Mouse (Mus musculus): ENCODE measurements around the gene Ghrh. TPM values are rescaled to one million over a fixed set of nuclear protein-coding genes. Genes with fewer than 3 reads are reported as not detected.

Gene Ghrh
- polyA plus RNA-seq, 1 experiment from 2014 or later: not detected

- Histone ChIP-seq H3K36me3 (replicated peaks; ENCODE audit: insufficient read depth, low read length) (no peaks in the 10 kb centered on the region), H3K27ac (ENCODE audit: low read depth) (no peak overlapping the region), H3K9ac (replicated peaks) (no peak overlapping the region), H3K27me3 (ENCODE audit: insufficient read depth, low read length) (no peaks in the 10 kb centered on the region), H3K4me2 (ENCODE audit: low read depth, low read length) (no peak overlapping the region), H3K4me1 (ENCODE audit: insufficient read depth) (no peaks in the 10 kb centered on the region), H3K9me3 (ENCODE audit: low read length) (peaks cover 2% of the 10 kb centered on the region; the same call in 1 of the 2 replicates), H3K4me3 (ENCODE audit: low read depth, low read length) (no peak overlapping the region)
- WGBS (ENCODE audit: insufficient replicate concordance): 77% methylated on average over 5 of the region's 5 CpGs
- TF ChIP-seq EP300 (IDR thresholded peaks at IDR 0.05; ENCODE audit: low read depth): no peak
- no peak for TF ChIP-seq CTCF (IDR thresholded peaks at IDR 0.05; ENCODE audit: low read depth)
- ATAC-seq (no peak), DNase-seq (no peak)
These were observed 12.7 kb upstream of the Ghrh start for GRCm38 (mm10) chr2:157360028-157360427.

- no peak overlapping the region for H3K4me3 ChIP-seq (ENCODE audit: low read depth, low read length)
- H3K4me2 ChIP-seq (ENCODE audit: low read depth, low read length): no peak overlapping the region
- no peak for DNase-seq
- TF ChIP-seq CTCF (IDR thresholded peaks at IDR 0.05; ENCODE audit: low read depth) (no peak), EP300 (IDR thresholded peaks at IDR 0.05; ENCODE audit: low read depth) (no peak)
- no peaks in the 10 kb centered on the region for H3K27me3 ChIP-seq (ENCODE audit: insufficient read depth, low read length)
- no peak for ATAC-seq
- WGBS (ENCODE audit: insufficient replicate concordance): 77% methylated on average over 3 of the region's 3 CpGs
- no peak overlapping the region for H3K27ac ChIP-seq (ENCODE audit: low read depth)
- H3K9ac ChIP-seq (replicated peaks): no peak overlapping the region
- no peaks in the 10 kb centered on the region for H3K4me1 ChIP-seq (ENCODE audit: insufficient read depth)
- peaks cover 2% of the 10 kb centered on the region; the same call in 1 of the 2 replicates for H3K9me3 ChIP-seq (ENCODE audit: low read length)
- no peaks in the 10 kb centered on the region for H3K36me3 ChIP-seq (replicated peaks; ENCODE audit: insufficient read depth, low read length)
These were observed 6.8 kb upstream of the Ghrh start for GRCm38 (mm10) chr2:157354106-157354505.

- no peak overlapping the region for H3K27ac ChIP-seq (ENCODE audit: low read depth)
- H3K4me3 ChIP-seq (ENCODE audit: low read depth, low read length): no peak overlapping the region
- no peaks in the 10 kb centered on the region for H3K27me3 ChIP-seq (ENCODE audit: insufficient read depth, low read length)
- H3K4me1 ChIP-seq (ENCODE audit: insufficient read depth): no peaks in the 10 kb centered on the region
- H3K4me2 ChIP-seq (ENCODE audit: low read depth, low read length): no peak overlapping the region
- ATAC-seq (no peak), DNase-seq (no peak)
- WGBS (ENCODE audit: insufficient replicate concordance): 59% methylated on average over 4 of the region's 4 CpGs
- no peak overlapping the region for H3K9ac ChIP-seq (replicated peaks)
- TF ChIP-seq EP300 (IDR thresholded peaks at IDR 0.05; ENCODE audit: low read depth) (no peak), CTCF (IDR thresholded peaks at IDR 0.05; ENCODE audit: low read depth) (no peak)
- H3K9me3 ChIP-seq (ENCODE audit: low read length): peaks cover 2% of the 10 kb centered on the region; the same call in 1 of the 2 replicates
- no peaks in the 10 kb centered on the region for H3K36me3 ChIP-seq (replicated peaks; ENCODE audit: insufficient read depth, low read length)
These were observed 5.9 kb upstream of the Ghrh start for GRCm38 (mm10) chr2:157353183-157353582.

GRCm38 (mm10) chr2:157349121-157349778, 1.9 kb upstream of the Ghrh start:
- no peaks in the 10 kb centered on the region for H3K4me1 ChIP-seq (ENCODE audit: insufficient read depth)
- ATAC-seq (no peak), DNase-seq (no peak)
- no peak overlapping the region for H3K9ac ChIP-seq (replicated peaks)
- no peak for TF ChIP-seq CTCF (IDR thresholded peaks at IDR 0.05; ENCODE audit: low read depth)
- TF ChIP-seq EP300 (IDR thresholded peaks at IDR 0.05; ENCODE audit: low read depth): no peak
- no peak overlapping the region for H3K4me2 ChIP-seq (ENCODE audit: low read depth, low read length)
- H3K27ac ChIP-seq (ENCODE audit: low read depth): no peak overlapping the region
- H3K36me3 ChIP-seq (replicated peaks; ENCODE audit: insufficient read depth, low read length): no peaks in the 10 kb centered on the region
- no peak overlapping the region for H3K4me3 ChIP-seq (ENCODE audit: low read depth, low read length)
- H3K9me3 ChIP-seq (ENCODE audit: low read length): no peaks in the 10 kb centered on the region
- WGBS (ENCODE audit: insufficient replicate concordance): 69% methylated on average over 12 of the region's 12 CpGs
- H3K27me3 ChIP-seq (ENCODE audit: insufficient read depth, low read length): no peaks in the 10 kb centered on the region

- ATAC-seq (no peak), DNase-seq (no peak)
- no peaks in the 10 kb centered on the region for H3K9me3 ChIP-seq (ENCODE audit: low read length)
- WGBS (ENCODE audit: insufficient replicate concordance): 70% methylated on average over 6 of the region's 6 CpGs
- H3K27me3 ChIP-seq (ENCODE audit: insufficient read depth, low read length): no peaks in the 10 kb centered on the region
- no peak overlapping the region for H3K27ac ChIP-seq (ENCODE audit: low read depth)
- TF ChIP-seq EP300 (IDR thresholded peaks at IDR 0.05; ENCODE audit: low read depth): no peak
- TF ChIP-seq CTCF (IDR thresholded peaks at IDR 0.05; ENCODE audit: low read depth): no peak
- H3K4me1 ChIP-seq (ENCODE audit: insufficient read depth): no peaks in the 10 kb centered on the region
- no peak overlapping the region for H3K4me3 ChIP-seq (ENCODE audit: low read depth, low read length)
- H3K9ac ChIP-seq (replicated peaks): no peak overlapping the region
- H3K4me2 ChIP-seq (ENCODE audit: low read depth, low read length): no peak overlapping the region
- no peaks in the 10 kb centered on the region for H3K36me3 ChIP-seq (replicated peaks; ENCODE audit: insufficient read depth, low read length)
These were observed 4.0 kb downstream of the Ghrh start for GRCm38 (mm10) chr2:157343337-157343736.

GRCm38 (mm10) chr2:157342328-157342926, 4.9 kb downstream of the Ghrh start:
- 65% methylated on average over 5 of the region's 5 CpGs for WGBS (ENCODE audit: insufficient replicate concordance)
- Histone ChIP-seq H3K36me3 (replicated peaks; ENCODE audit: insufficient read depth, low read length) (no peaks in the 10 kb centered on the region), H3K9ac (replicated peaks) (no peak overlapping the region), H3K4me3 (ENCODE audit: low read depth, low read length) (no peak overlapping the region), H3K27ac (ENCODE audit: low read depth) (no peak overlapping the region), H3K4me1 (ENCODE audit: insufficient read depth) (no peaks in the 10 kb centered on the region), H3K9me3 (ENCODE audit: low read length) (no peaks in the 10 kb centered on the region), H3K4me2 (ENCODE audit: low read depth, low read length) (no peak overlapping the region), H3K27me3 (ENCODE audit: insufficient read depth, low read length) (no peaks in the 10 kb centered on the region)
- ATAC-seq (no peak), DNase-seq (no peak)
- TF ChIP-seq EP300 (IDR thresholded peaks at IDR 0.05; ENCODE audit: low read depth): no peak
- TF ChIP-seq CTCF (IDR thresholded peaks at IDR 0.05; ENCODE audit: low read depth): no peak
